Mouse (Mus musculus) olfactory bulb, adult 2 months (tissue): ENCODE results near the gene Hnrnpa2b1. TPM values are rescaled to one million over a fixed set of nuclear protein-coding genes. Genes with fewer than 3 reads are reported as not detected.
"Not testable (repeated sequence)": the region's sequence is repeated elsewhere in the genome, so short reads cannot be mapped to it uniquely, and the experiment has no call there.

Experiments used
- H3K27ac ChIP-seq: fragments of 200-500 bp; 2 replicates; pipeline ENCODE4 v1.5.1; 2012; ENCODE audit warnings: low read depth, low read length; ENCODE audit not compliant: insufficient read depth
- H3K4me1 ChIP-seq: fragments of 200-500 bp; 2 replicates; pipeline ENCODE4 v1.6.1; 2012; ENCODE audit warnings: low read length; ENCODE audit not compliant: control insufficient read depth, insufficient read depth
- H3K4me3 ChIP-seq: fragments of 200-500 bp; 2 replicates; pipeline ENCODE4 v1.5.1; 2012; ENCODE audit warnings: mild to moderate bottlenecking, low read depth, low read length, moderate library complexity; ENCODE audit not compliant: insufficient read depth
- CTCF ChIP-seq: fragments of 200-500 bp; IDR thresholded peaks from 2 replicates; pipeline ENCODE4 v1.5.1; 2012; ENCODE audit warnings: low read depth, mild to moderate bottlenecking, low read length, moderate library complexity; ENCODE audit not compliant: insufficient read depth
- POLR2A ChIP-seq: fragments of 200-500 bp; IDR thresholded peaks from 2 replicates; pipeline ENCODE4 v1.6.1; 2012; ENCODE audit warnings: mild to moderate bottlenecking, low read depth, low read length, moderate library complexity; ENCODE audit not compliant: insufficient read depth
- WGBS: fragments of 180-500 bp; shearing (Covaris S2); methylation state at CpG from one replicate; pipeline ENCODE4 v1.1.7; 2018; 5-methylcytosine and 5-hydroxymethylcytosine counted together
- polyA plus RNA-seq: library from polyadenylated mRNA; stranded (reverse); fragments of >200 nt; gene quantifications from 2 replicates; pipeline ENCODE4 v1.2.4, GENCODE M21; 2012; ENCODE audit warnings: low replicate concordance; ENCODE audit not compliant: missing spikeins, insufficient read depth, insufficient read length

Hnrnpa2b1 gene
- polyA plus RNA-seq, 1 experiment: 1,128 TPM

DNA sequence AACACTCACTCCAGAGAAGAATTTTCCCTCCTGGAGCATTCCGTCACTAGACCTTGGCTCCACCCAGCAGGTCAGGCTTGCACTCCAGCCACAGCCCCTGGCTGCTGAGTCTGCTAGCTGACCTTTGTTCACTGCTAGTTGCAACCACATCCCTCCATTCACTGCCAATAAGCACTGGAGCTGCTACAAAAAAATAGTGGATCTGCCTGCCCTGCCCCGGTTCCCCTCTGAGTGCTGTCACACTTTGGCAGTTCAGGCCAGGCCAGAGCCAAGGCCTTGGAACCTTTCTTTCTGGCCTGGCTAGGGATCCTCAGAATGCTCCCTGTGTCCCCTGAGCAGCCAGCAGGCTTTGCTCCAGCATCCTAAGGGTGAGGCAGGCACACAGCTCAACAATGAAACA is 20.1 kb upstream of the Hnrnpa2b1 start:
- no peak for TF ChIP-seq CTCF
- TF ChIP-seq POLR2A: no peak
- Histone ChIP-seq H3K4me1 (no peaks in the 10 kb centered on the region), H3K4me3 (no peak overlapping the region), H3K27ac (no peak overlapping the region)
- 56% methylated on average over 2 of the region's 2 CpGs for WGBS

DNA sequence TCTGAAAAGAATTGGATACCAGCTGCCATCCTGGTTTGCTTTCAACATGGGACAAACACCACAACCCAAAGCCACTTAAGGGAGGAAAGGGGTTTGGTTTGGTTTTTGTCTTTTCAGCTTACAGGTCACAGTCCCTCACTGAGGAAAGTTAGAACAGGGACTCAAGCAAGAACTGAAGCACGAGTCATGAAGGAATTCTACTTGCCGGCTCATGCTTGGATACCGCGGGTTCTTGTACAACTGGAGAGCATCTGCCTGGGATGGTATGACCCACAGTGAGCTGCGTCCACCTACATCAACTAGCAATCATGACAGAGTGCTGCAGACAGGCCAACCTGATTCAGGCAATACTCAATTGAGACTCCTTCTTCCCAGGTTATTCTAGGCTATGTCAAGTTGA is 17.0 kb upstream of the Hnrnpa2b1 start:
- 93% methylated on average over 5 of the region's 5 CpGs for WGBS
- no peak for TF ChIP-seq POLR2A
- TF ChIP-seq CTCF: no peak
- no peak overlapping the region for H3K4me3 ChIP-seq

GRCm38 (mm10) chr6:51486076-51486710 is 16.5 kb upstream of the Hnrnpa2b1 start:
- Histone ChIP-seq H3K4me1 (no peaks in the 10 kb centered on the region), H3K4me3 (no peak overlapping the region), H3K27ac (no peak overlapping the region)
- 71% methylated on average over 7 of the region's 7 CpGs for WGBS
- TF ChIP-seq POLR2A (no peak), CTCF (no peak)

More for the DNA sequence above, 17.0 kb upstream of the Hnrnpa2b1 start:
- H3K27ac ChIP-seq: no peak overlapping the region
- no peaks in the 10 kb centered on the region for H3K4me1 ChIP-seq

DNA sequence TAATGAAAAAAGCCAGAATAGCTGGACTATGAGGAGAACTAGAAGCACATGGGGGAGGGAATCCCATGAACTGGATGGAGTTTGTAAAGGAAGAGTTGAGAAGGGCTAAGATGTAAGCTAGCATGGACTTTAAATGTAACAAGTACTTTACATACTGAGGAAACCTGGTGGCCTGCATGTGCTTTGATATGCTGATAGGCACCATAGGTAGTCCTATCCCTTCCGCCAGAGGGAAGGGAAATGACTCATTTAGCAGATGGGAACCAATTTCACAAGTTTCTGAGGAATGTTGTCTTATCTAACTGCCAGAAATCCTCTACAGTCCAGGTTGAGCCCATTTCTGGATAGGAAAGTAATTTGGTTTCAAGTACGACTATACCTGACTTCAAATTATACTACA is 16.0 kb upstream of the Hnrnpa2b1 start:
- TF ChIP-seq POLR2A (no peak), CTCF (no peak)

GRCm38 (mm10) chr6:51484556-51484955 is 14.9 kb upstream of the Hnrnpa2b1 start:
- not testable (repeated sequence) for H3K4me1 ChIP-seq, H3K4me3 ChIP-seq, H3K27ac ChIP-seq
- 92% methylated on average over 8 of the region's 8 CpGs for WGBS

More for the DNA sequence above, 16.0 kb upstream of the Hnrnpa2b1 start:
- 67% methylated on average over 2 of the region's 2 CpGs for WGBS
- Histone ChIP-seq H3K4me3 (no peak overlapping the region), H3K27ac (no peak overlapping the region), H3K4me1 (no peaks in the 10 kb centered on the region)

DNA sequence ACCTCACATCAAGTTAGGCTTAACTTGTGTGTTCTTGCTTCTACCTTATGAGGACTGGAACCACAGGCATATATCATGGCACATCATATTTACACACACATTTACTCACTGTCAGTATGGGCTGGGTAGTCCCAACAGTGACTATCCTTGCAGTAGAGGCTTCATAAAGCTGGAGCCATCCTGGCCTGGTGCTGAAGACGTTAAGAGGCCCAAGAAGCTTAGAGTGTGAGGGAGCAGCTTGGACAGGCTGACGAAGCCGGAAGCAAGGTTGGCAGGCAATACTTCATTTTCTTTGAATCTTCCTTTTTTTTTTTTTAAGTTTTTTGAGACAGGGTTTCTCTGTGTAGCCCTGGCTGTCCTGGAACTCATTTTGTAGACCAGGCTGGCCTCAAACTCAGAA is 14.2 kb upstream of the Hnrnpa2b1 start:
- Histone ChIP-seq H3K4me1 (no peaks in the 10 kb centered on the region), H3K4me3 (no peak overlapping the region), H3K27ac (no peak overlapping the region)
- WGBS: 94% methylated on average over 3 of the region's 3 CpGs
- TF ChIP-seq CTCF: no peak
- no peak for TF ChIP-seq POLR2A

GRCm38 (mm10) chr6:51481548-51481947 is 11.9 kb upstream of the Hnrnpa2b1 start:
- Histone ChIP-seq H3K4me3 (no peak overlapping the region), H3K27ac (no peak overlapping the region), H3K4me1 (no peaks in the 10 kb centered on the region)
- no peak for TF ChIP-seq POLR2A
- TF ChIP-seq CTCF: no peak
- 80% methylated on average over 8 of the region's 8 CpGs for WGBS

GRCm38 (mm10) chr6:51479136-51479731 is 9.5 kb upstream of the Hnrnpa2b1 start:
- WGBS: 93% methylated on average over 4 of the region's 4 CpGs
- no peak for TF ChIP-seq POLR2A
- no peak for TF ChIP-seq CTCF
- Histone ChIP-seq H3K27ac (no peak overlapping the region), H3K4me1 (no peaks in the 10 kb centered on the region), H3K4me3 (no peak overlapping the region)

GRCm38 (mm10) chr6:51472213-51472612 is 2.5 kb upstream of the Hnrnpa2b1 start:
- Histone ChIP-seq H3K4me1 (0 out of 2 replicates have a peak, but pooled peaks cover 2% of the 10 kb centered on the region), H3K27ac (no peak overlapping the region), H3K4me3 (no peak overlapping the region)
- 20% methylated on average over 4 of the region's 4 CpGs for WGBS
- TF ChIP-seq CTCF (no peak), POLR2A (no peak)

DNA sequence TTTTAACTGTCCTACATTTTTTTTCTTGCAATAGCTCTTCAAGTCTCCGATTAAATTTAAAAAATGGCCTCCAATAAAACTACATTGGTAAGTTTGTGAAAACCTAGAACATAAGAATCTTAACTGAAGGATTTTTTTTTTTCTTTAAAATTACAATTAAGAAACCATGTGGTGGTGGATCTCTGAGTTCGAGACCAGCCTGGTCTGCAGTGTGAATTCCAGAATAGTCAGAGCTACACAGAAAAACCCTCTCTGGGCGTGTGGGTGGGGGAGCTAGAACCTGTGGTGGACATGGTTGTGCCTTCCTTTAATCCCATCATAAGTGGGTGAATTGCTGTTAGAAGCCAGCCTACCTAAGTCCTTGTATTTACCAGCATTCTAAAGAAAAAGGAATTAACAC is 2.1 kb upstream of the Hnrnpa2b1 start:
- peak overlapping the region; percentile 17; the same call in 1 of the 2 replicates for H3K4me3 ChIP-seq
- WGBS: 9% methylated on average over 3 of the region's 3 CpGs
- peaks cover 3% of the 10 kb centered on the region; the same call in 1 of the 2 replicates for H3K4me1 ChIP-seq
- no peak overlapping the region for H3K27ac ChIP-seq
- TF ChIP-seq CTCF (no peak), POLR2A (no peak)
